Mouse (Mus musculus): ENCODE measurements around the gene Crabp2. TPM values are rescaled to one million over a fixed set of nuclear protein-coding genes. Genes with fewer than 3 reads are reported as not detected.

Gene Crabp2
- total RNA-seq, 2 experiments from 2014 or later = 0.42 TPM; not detected in 1

- DNase-seq = peak; percentile 75
- peak overlapping the region; percentile 92 for H3K27ac ChIP-seq
- no peak for TF ChIP-seq CTCF (IDR thresholded peaks at IDR 0.05)
- peak overlapping the region; percentile 58 for H3K4me3 ChIP-seq
- intact Hi-C loops (cut with DNase I) = no loop called here
Observed at GRCm38 (mm10) chr3:87982836-87983601, 34.6 kb downstream of the Crabp2 start.

GRCm38 (mm10) chr3:87983627-87984026, 35.2 kb downstream of the Crabp2 start:
- H3K4me3 ChIP-seq = peak overlapping the region; percentile 58; the same call in 1 of the 2 replicates
- no peak for DNase-seq
- TF ChIP-seq CTCF (IDR thresholded peaks at IDR 0.05) = no peak
- intact Hi-C loops (cut with DNase I) = no loop called here
- H3K27ac ChIP-seq = peak overlapping the region; percentile 92

DNA sequence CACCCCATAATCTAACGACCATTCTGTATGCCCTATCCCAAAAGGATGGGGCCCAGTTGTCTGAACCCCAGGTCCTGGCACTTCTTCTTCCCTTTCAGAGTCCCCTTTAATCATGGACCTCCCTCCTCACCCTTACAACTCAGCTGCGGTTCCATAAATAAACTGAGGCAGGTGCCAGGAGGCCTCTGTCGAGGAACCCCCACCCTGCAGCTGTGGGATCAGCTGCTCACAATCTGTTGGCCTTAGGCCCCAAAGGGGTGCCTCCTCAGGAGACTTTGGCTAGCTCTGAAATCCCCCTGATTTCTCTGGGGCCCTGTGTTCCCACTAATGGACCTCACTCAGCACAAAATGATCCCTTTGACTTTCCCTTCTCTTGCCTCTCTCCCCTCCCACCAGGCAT, 35.6 kb downstream of the Crabp2 start:
- H3K27ac ChIP-seq = peak overlapping the region; percentile 92
- intact Hi-C loops (cut with DNase I) = no loop called here

DNA sequence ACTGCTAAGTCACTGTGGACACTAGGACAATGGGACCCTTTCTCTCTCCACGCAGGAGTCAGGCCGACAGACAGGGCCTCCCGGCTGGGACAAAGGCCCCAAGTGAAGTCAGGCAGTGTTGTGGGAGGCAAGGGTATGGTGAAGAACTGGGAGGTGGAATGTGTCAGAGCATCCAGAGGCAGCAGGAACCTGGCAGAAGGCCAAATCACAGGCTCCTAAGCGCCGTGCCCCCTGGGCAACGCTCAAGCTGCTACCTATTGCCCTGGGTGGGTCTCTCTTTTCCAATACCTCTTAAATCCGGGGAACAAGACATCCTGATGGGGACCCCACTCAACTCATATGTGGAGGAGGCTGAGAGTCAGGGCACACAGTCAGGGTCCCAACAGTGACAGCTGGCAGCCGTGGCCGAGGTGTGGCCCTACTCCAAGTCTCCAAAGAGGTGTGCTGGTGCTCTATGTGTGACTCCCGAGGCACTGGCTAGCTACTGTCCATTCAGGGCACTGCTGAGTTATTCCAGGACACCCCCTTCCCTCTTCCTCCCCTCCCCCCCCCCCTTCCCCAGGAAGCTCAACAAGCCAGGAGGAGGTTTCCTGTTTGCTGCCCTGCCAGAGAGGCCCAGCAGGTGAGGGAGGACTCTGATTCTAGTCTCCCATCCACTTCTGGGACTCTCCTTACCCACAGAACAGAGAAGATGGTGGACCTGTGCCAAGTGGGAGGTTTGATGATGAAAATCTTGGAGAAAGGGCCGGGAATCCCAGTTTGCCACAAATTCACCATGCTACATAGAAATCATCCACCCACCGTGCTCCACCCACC, 37.2 kb downstream of the Crabp2 start:
- no peak for DNase-seq
- no peak for TF ChIP-seq CTCF (IDR thresholded peaks at IDR 0.05)
- H3K27ac ChIP-seq = peak overlapping the region; percentile 92
- intact Hi-C loops (cut with DNase I) = no loop called here
- peak overlapping the region; percentile 30 for H3K4me3 ChIP-seq

More for the DNA sequence above, 35.6 kb downstream of the Crabp2 start:
- no peak overlapping the region for H3K4me3 ChIP-seq
- DNase-seq = peak; percentile 54
- TF ChIP-seq CTCF (IDR thresholded peaks at IDR 0.05) = no peak

GRCm38 (mm10) chr3:87986868-87987267, 38.4 kb downstream of the Crabp2 start:
- TF ChIP-seq CTCF (IDR thresholded peaks at IDR 0.05) = peak; percentile 99
- intact Hi-C loops (cut with DNase I) = loop anchor here (1.0 kb wide), 2 partner anchors 17 to 52 kb away; no protein-coding TSS in a partner anchor
- DNase-seq = peak; percentile 96
- Histone ChIP-seq H3K4me3 (peak overlapping the region; percentile 63), H3K27ac (peak overlapping the region; percentile 92)

DNA sequence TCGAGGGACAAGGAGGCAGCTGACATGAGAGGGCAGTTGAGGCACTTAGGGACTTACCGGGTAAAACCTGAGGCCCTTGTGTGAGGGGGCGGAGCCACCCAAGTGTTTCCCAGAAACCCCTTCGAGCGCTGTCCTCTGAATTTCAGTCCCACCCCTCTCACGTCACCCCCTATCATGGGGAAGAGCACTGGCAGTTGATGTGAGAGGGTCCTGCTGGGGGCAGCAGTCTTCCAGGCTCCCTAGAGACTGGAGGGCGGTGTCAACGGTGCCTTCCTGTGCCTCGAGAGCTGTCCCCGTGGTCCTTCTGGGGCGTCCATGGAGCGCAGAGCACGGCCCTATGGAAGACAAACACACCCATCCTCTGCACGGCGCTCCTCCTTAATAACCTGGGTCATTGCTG, 39.2 kb downstream of the Crabp2 start:
- DNase-seq = no peak
- no peak for TF ChIP-seq CTCF (IDR thresholded peaks at IDR 0.05)
- Histone ChIP-seq H3K4me3 (peak overlapping the region; percentile 63), H3K27ac (no peak overlapping the region)
- intact Hi-C loops (cut with DNase I) = loop anchor here (1.0 kb wide), 2 partner anchors 17 to 52 kb away; no protein-coding TSS in a partner anchor

GRCm38 (mm10) chr3:87988068-87988467, 39.6 kb downstream of the Crabp2 start:
- intact Hi-C loops (cut with DNase I) = no loop called here
- no peak for TF ChIP-seq CTCF (IDR thresholded peaks at IDR 0.05)
- Histone ChIP-seq H3K4me3 (peak overlapping the region; percentile 63), H3K27ac (no peak overlapping the region)
- DNase-seq = no peak

DNA sequence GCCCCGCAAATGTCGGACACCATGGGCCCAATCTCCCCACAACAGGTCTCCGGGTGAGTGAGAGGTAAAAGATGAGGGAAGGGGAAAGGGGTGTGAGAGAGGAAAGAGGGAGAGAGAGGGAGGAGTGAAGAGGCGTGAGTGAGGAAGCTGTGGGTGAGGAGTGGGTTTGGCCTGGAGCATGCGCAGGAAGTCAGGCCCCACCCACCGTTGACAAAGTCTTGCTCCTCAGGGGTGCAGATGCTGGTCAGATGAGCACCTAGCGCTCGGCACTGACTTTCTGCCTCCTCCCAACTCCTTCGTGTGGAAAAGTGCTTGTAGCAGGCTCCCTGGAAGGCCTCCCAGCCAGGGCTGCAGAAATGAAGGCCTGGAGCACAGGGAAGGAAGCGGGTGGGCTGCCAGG, 41.5 kb downstream of the Crabp2 start:
- DNase-seq = no peak
- H3K4me3 ChIP-seq = no peak overlapping the region
- intact Hi-C loops (cut with DNase I) = no loop called here
- H3K27ac ChIP-seq = no peak overlapping the region
- no peak for TF ChIP-seq CTCF (IDR thresholded peaks at IDR 0.05)

- intact Hi-C loops (cut with DNase I) = no loop called here
- no peak overlapping the region for H3K27ac ChIP-seq
- no peak for TF ChIP-seq CTCF (IDR thresholded peaks at IDR 0.05)
- no peak for DNase-seq
- no peak overlapping the region for H3K4me3 ChIP-seq
Observed at GRCm38 (mm10) chr3:87993436-87993835, 45.0 kb downstream of the Crabp2 start.

- no peak for TF ChIP-seq CTCF (IDR thresholded peaks at IDR 0.05)
- Histone ChIP-seq H3K27ac (no peak overlapping the region), H3K4me3 (no peak overlapping the region)
- no peak for DNase-seq
- intact Hi-C loops (cut with DNase I) = no loop called here
Observed at GRCm38 (mm10) chr3:87995331-87995730, 46.9 kb downstream of the Crabp2 start.

GRCm38 (mm10) chr3:87996401-87996800, 47.9 kb downstream of the Crabp2 start:
- no peak overlapping the region for H3K4me3 ChIP-seq
- TF ChIP-seq CTCF (IDR thresholded peaks at IDR 0.05) = no peak
- intact Hi-C loops (cut with DNase I) = no loop called here
- no peak for DNase-seq
- H3K27ac ChIP-seq = no peak overlapping the region

- intact Hi-C loops (cut with DNase I) = no loop called here
- peak overlapping the region; percentile 65 for H3K4me3 ChIP-seq
- no peak overlapping the region for H3K27ac ChIP-seq
- TF ChIP-seq CTCF (IDR thresholded peaks at IDR 0.05) = no peak
- peak; percentile 52 for DNase-seq
Observed at GRCm38 (mm10) chr3:87996971-87997614, 48.6 kb downstream of the Crabp2 start.

DNA sequence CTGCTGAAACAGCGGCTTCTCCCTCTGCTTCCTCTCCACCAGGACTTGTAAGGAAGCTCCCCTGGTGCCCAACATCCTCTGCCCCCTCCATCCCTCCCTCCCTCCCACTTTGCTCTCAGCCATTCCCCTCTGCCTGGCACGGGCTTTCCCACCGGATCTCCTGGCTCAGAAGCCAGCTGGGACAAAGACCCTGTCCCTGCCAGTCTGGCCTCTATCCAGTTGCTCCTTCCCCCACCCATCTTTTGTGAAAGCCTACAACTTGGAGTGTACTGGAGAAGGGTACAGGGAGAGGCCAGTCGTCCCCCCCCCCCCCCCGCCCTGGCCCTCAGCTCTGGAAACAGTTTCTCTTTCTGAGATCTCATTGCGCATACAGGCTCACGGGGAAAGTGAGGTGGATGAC, 50.3 kb downstream of the Crabp2 start:
- H3K27ac ChIP-seq = no peak overlapping the region
- DNase-seq = no peak
- TF ChIP-seq CTCF (IDR thresholded peaks at IDR 0.05) = no peak
- intact Hi-C loops (cut with DNase I) = no loop called here
- H3K4me3 ChIP-seq = no peak overlapping the region

All from gastrocnemius, adult 2 months (tissue).